Mouse (Mus musculus) thymus, adult 2 months (tissue): ENCODE results near the gene Zfp768.

ENCODE experiments used
- CTCF ChIP-seq: fragments of 200-500 bp; IDR thresholded peaks from 2 replicates; pipeline ENCODE4 v1.5.1; 2012; ENCODE audit warnings: mild to moderate bottlenecking, control low read depth, low read length, moderate library complexity, borderline replicate concordance; ENCODE audit not compliant: control insufficient read depth, poor library complexity, insufficient read depth; ENCODE audit errors: extremely low read depth
- POLR2A ChIP-seq: fragments of 200-500 bp; IDR thresholded peaks from 2 replicates; pipeline ENCODE4 v1.6.1; 2012; ENCODE audit warnings: mild to moderate bottlenecking, low read length, control low read depth, moderate library complexity; ENCODE audit not compliant: control insufficient read depth, poor library complexity, insufficient read depth; ENCODE audit errors: extremely low read depth

GRCm38 (mm10) chr7:127333240-127333639 is 12.1 kb downstream of the Zfp768 start:
- TF ChIP-seq CTCF = no peak
- no peak for TF ChIP-seq POLR2A
